Mouse (Mus musculus) lung, postnatal 36 days (tissue): ENCODE results near the gene Msi2.

Experiments
- DNase-seq: peaks from one replicate; pipeline ENCODE4 v3.0.0; 2022; ENCODE audit warnings: mixed read lengths

Gene Msi2

GRCm38 (mm10) chr11:88587710-88588109, 130.6 kb downstream of the Msi2 start:
- DNase-seq = no peak

- no peak for DNase-seq
These were observed 132.4 kb downstream of the Msi2 start for GRCm38 (mm10) chr11:88585880-88586279.

- DNase-seq = no peak
These were observed 133.1 kb downstream of the Msi2 start for GRCm38 (mm10) chr11:88585171-88585632.

GRCm38 (mm10) chr11:88583866-88584265, 134.4 kb downstream of the Msi2 start:
- no peak for DNase-seq

- no peak for DNase-seq
These were observed 135.0 kb downstream of the Msi2 start for GRCm38 (mm10) chr11:88583259-88583833.

- DNase-seq = no peak
These were observed 135.5 kb downstream of the Msi2 start for GRCm38 (mm10) chr11:88582781-88583180.

GRCm38 (mm10) chr11:88582021-88582707, 136.1 kb downstream of the Msi2 start:
- no peak for DNase-seq

GRCm38 (mm10) chr11:88581375-88581774, 136.9 kb downstream of the Msi2 start:
- no peak for DNase-seq

GRCm38 (mm10) chr11:88578700-88579099, 139.6 kb downstream of the Msi2 start:
- DNase-seq = no peak

GRCm38 (mm10) chr11:88577076-88577475, 141.2 kb downstream of the Msi2 start:
- no peak for DNase-seq

GRCm38 (mm10) chr11:88576233-88576998, 141.9 kb downstream of the Msi2 start:
- DNase-seq = no peak

GRCm38 (mm10) chr11:88574575-88575360, 143.5 kb downstream of the Msi2 start:
- no peak for DNase-seq

GRCm38 (mm10) chr11:88573013-88573412, 145.3 kb downstream of the Msi2 start:
- no peak for DNase-seq

- DNase-seq = no peak
These were observed 145.9 kb downstream of the Msi2 start for GRCm38 (mm10) chr11:88572461-88572860.

GRCm38 (mm10) chr11:88570715-88571202, 147.6 kb downstream of the Msi2 start:
- no peak for DNase-seq

- no peak for DNase-seq
These were observed 151.4 kb downstream of the Msi2 start for GRCm38 (mm10) chr11:88566613-88567606.

- no peak for DNase-seq
These were observed 153.5 kb downstream of the Msi2 start for GRCm38 (mm10) chr11:88564810-88565209.

GRCm38 (mm10) chr11:88564363-88564762, 153.9 kb downstream of the Msi2 start:
- DNase-seq = no peak

- DNase-seq = no peak
These were observed 157.1 kb downstream of the Msi2 start for GRCm38 (mm10) chr11:88561191-88561590.

GRCm38 (mm10) chr11:88560634-88561033, 157.7 kb downstream of the Msi2 start:
- no peak for DNase-seq

- DNase-seq = peak; percentile 53
These were observed 158.8 kb downstream of the Msi2 start for GRCm38 (mm10) chr11:88559365-88559970.
